Comparison of ENCODE assay signal across 17 mouse cellular contexts in genomic region chr15:74026120-74026519, GRCm38 (mm10).
A peak's percentile ranks its signal among the peaks of the same experiment; 100 is the strongest.
DNase-seq lines count a peak whose midpoint lies in the region; ATAC-seq and TF ChIP-seq lines count a peak whose summit lies in the region.
"Had no signal": no experiment of that assay in that cellular context is flagged by ENCODE, and none has a peak within 500 bp of the region (broad histone marks: within the 10 kb centered on the region; RNA-seq: fewer than 3 reads in every experiment).

No protein-coding gene starts in this region.

- H3K27me3 ChIP-seq in forebrain, embryonic 10.5 days (ENCODE audit: poor library complexity, severe bottlenecking): no peaks in the 10 kb centered on the region
- no peaks in the 10 kb centered on the region for H3K27me3 ChIP-seq in forebrain, postnatal 0 days (ENCODE audit: insufficient read depth, low read length)
- no peaks in the 10 kb centered on the region for H3K27me3 ChIP-seq in midbrain, embryonic 13.5 days
- no peaks in the 10 kb centered on the region for H3K27me3 ChIP-seq in kidney, adult 2 months (replicated peaks; ENCODE audit: control insufficient read depth, insufficient read depth, low read length)
- H3K27me3 ChIP-seq: heart, embryonic 15.5 days; hindbrain, embryonic 15.5 days; liver, embryonic 15.5 days; midbrain, embryonic 12.5 days had no signal

- ATAC-seq in forebrain, postnatal 0 days: no peak
- 0 out of 2 replicates have a peak, but pooled peaks have one; percentile 25 for ATAC-seq in midbrain, embryonic 13.5 days
- ATAC-seq in granulocyte monocyte progenitor cell, adult 5-6 weeks (replicated peaks; ENCODE audit: poor library complexity, severe bottlenecking): no peak

- peak overlapping the region; percentile 71 for H3K27ac ChIP-seq in forebrain, embryonic 10.5 days
- no peak overlapping the region for H3K27ac ChIP-seq in forebrain, postnatal 0 days (ENCODE audit: low read depth, low read length)
- peak overlapping the region; percentile 2; the same call in 1 of the 2 replicates for H3K27ac ChIP-seq in midbrain, embryonic 13.5 days
- no peak overlapping the region for H3K27ac ChIP-seq in kidney, adult 2 months (ENCODE audit: insufficient read depth, low read depth, low read length)
- H3K27ac ChIP-seq: heart, embryonic 15.5 days; hindbrain, embryonic 15.5 days; liver, embryonic 15.5 days; midbrain, embryonic 12.5 days had no signal

- H3K4me2 ChIP-seq in forebrain, postnatal 0 days (ENCODE audit: low read depth): no peak overlapping the region
- no peak overlapping the region for H3K4me2 ChIP-seq in midbrain, embryonic 13.5 days (replicated peaks)
- H3K4me2 ChIP-seq: heart, embryonic 15.5 days; hindbrain, embryonic 15.5 days; liver, embryonic 15.5 days; midbrain, embryonic 12.5 days had no signal

- 44% methylated on average over 7 of the region's 7 CpGs for WGBS in forebrain, embryonic 10.5 days
- 15% methylated on average over 7 of the region's 7 CpGs for WGBS in forebrain, postnatal 0 days
- WGBS in midbrain, embryonic 13.5 days: 18% methylated on average over 7 of the region's 7 CpGs
- 37% methylated on average over 7 of the region's 7 CpGs for WGBS in kidney, adult 2 months

- TF ChIP-seq POLR2A in kidney, adult 2 months (IDR thresholded peaks at IDR 0.05; ENCODE audit: low read depth, low read length): no peak

- no peaks in the 10 kb centered on the region for H3K9me3 ChIP-seq in forebrain, embryonic 10.5 days
- no peaks in the 10 kb centered on the region for H3K9me3 ChIP-seq in forebrain, postnatal 0 days (ENCODE audit: low read length)
- H3K9me3 ChIP-seq in midbrain, embryonic 13.5 days: no peaks in the 10 kb centered on the region
- H3K9me3 ChIP-seq: heart, embryonic 15.5 days; hindbrain, embryonic 15.5 days; liver, embryonic 15.5 days; midbrain, embryonic 12.5 days had no signal

- H3K4me1 ChIP-seq in forebrain, embryonic 10.5 days: peaks cover 40% of the 10 kb centered on the region
- 0 out of 2 replicates have a peak, but pooled peaks cover 4% of the 10 kb centered on the region for H3K4me1 ChIP-seq in forebrain, postnatal 0 days (ENCODE audit: insufficient read depth)
- H3K4me1 ChIP-seq in midbrain, embryonic 13.5 days (replicated peaks): peaks cover 34% of the 10 kb centered on the region
- no peaks in the 10 kb centered on the region for H3K4me1 ChIP-seq in kidney, adult 2 months (ENCODE audit: control insufficient read depth, insufficient read depth, low read length)
- H3K4me1 ChIP-seq: heart, embryonic 15.5 days; liver, embryonic 15.5 days had no signal

- DNase-seq in forebrain, embryonic 10.5 days (ENCODE audit: extremely low spot score, low spot score): peak; percentile 41
- DNase-seq in forebrain, postnatal 0 days: no peak
- DNase-seq in Muller cell, postnatal 12 days (ENCODE audit: inconsistent ontology term): peak; percentile 96
- peak; percentile 51 for DNase-seq in embryo, embryonic 11 days
- DNase-seq in right cerebral cortex, postnatal 10 days (ENCODE audit: low spot score in 2 of 2): no peak
- no peak for DNase-seq in kidney, adult 2 months
- DNase-seq: heart, adult 11 months; kidney, adult 18-20 months; lung, postnatal 14 days; right cerebral cortex, adult 18-20 months had no signal

- no peak overlapping the region for H3K4me3 ChIP-seq in forebrain, embryonic 10.5 days
- H3K4me3 ChIP-seq in forebrain, postnatal 0 days (ENCODE audit: low read depth, low read length): no peak overlapping the region
- H3K4me3 ChIP-seq in midbrain, embryonic 13.5 days (replicated peaks): no peak overlapping the region
- no peak overlapping the region for H3K4me3 ChIP-seq in kidney, adult 2 months (ENCODE audit: insufficient read depth, low read depth, low read length)
- H3K4me3 ChIP-seq: erythroblast, embryonic 14.5 days; heart, embryonic 15.5 days; hindbrain, embryonic 15.5 days; liver, embryonic 15.5 days; midbrain, embryonic 12.5 days had no signal

- no peaks in the 10 kb centered on the region for H3K36me3 ChIP-seq in forebrain, embryonic 10.5 days (replicated peaks)
- no peaks in the 10 kb centered on the region for H3K36me3 ChIP-seq in forebrain, postnatal 0 days (ENCODE audit: insufficient read depth)
- no peaks in the 10 kb centered on the region for H3K36me3 ChIP-seq in midbrain, embryonic 13.5 days
- H3K36me3 ChIP-seq in kidney, adult 2 months (ENCODE audit: control insufficient read depth, insufficient read depth, low read length): no peaks in the 10 kb centered on the region
- H3K36me3 ChIP-seq: heart, embryonic 15.5 days; hindbrain, embryonic 15.5 days; liver, embryonic 15.5 days; midbrain, embryonic 12.5 days had no signal

- no peak for TF ChIP-seq CTCF in forebrain, postnatal 0 days (IDR thresholded peaks at IDR 0.05; ENCODE audit: low read depth)
- no peak for TF ChIP-seq CTCF in kidney, adult 2 months (conservative IDR thresholded peaks at IDR 0.05; ENCODE audit: insufficient read depth, insufficient read length, low read depth, low read length)

- no peak overlapping the region for H3K9ac ChIP-seq in forebrain, postnatal 0 days
- H3K9ac ChIP-seq in midbrain, embryonic 13.5 days (replicated peaks): no peak overlapping the region
- H3K9ac ChIP-seq: heart, embryonic 15.5 days; hindbrain, embryonic 15.5 days; liver, embryonic 15.5 days; midbrain, embryonic 12.5 days had no signal

Comparison
In these comparisons a context has a peak if more than half of its experiments do, and no peak if none do; other contexts are left out.
1. DNase-seq: peak in forebrain, embryonic 10.5 days (single experiment), Muller cell, postnatal 12 days (single experiment) and embryo, embryonic 11 days (single experiment); none in forebrain, postnatal 0 days (single experiment), right cerebral cortex, postnatal 10 days (0 of 2) and kidney, adult 2 months (single experiment).
2. H3K27ac ChIP-seq: peak in forebrain, embryonic 10.5 days (single experiment) and midbrain, embryonic 13.5 days (single experiment); none in forebrain, postnatal 0 days (single experiment) and kidney, adult 2 months (single experiment).